Mouse (Mus musculus) lung, embryonic 14.5 days (tissue): ENCODE results near the gene Cacnb4. TPM values are rescaled to one million over a fixed set of nuclear protein-coding genes. Genes with fewer than 3 reads are reported as not detected.

ENCODE experiments used
- ATAC-seq: fragments of 200-750 bp; cut with Nextera tagmentation; 2 replicates; pipeline ENCODE4 v1.8.0; 2017; ENCODE audit warnings: mild to moderate bottlenecking, moderate TSS enrichment, moderate library complexity; ENCODE audit not compliant: insufficient read depth
- DNase-seq: peaks from one replicate; pipeline ENCODE4 v3.0.0-alpha.2; 2015
- H3K27ac ChIP-seq: fragments of 300-500 bp; sonication (generic); 2 replicates; pipeline ENCODE4 v1.5.1; 2014; ENCODE audit warnings: low read depth, mild to moderate bottlenecking, moderate library complexity
- H3K27me3 ChIP-seq: fragments of 300-500 bp; sonication (generic); 2 replicates; pipeline ENCODE4 v1.6.1; 2014; ENCODE audit warnings: low read length, control low read depth; ENCODE audit not compliant: insufficient read depth
- H3K36me3 ChIP-seq: fragments of 300-500 bp; sonication (generic); 2 replicates; pipeline ENCODE4 v1.6.1; 2014; ENCODE audit warnings: control low read depth; ENCODE audit not compliant: insufficient read depth
- H3K4me1 ChIP-seq: fragments of 300-500 bp; sonication (generic); 2 replicates; pipeline ENCODE4 v1.6.1; 2014; ENCODE audit warnings: antibody characterized with exemption, control low read depth; ENCODE audit not compliant: insufficient read depth
- H3K4me2 ChIP-seq: fragments of 300-500 bp; sonication (generic); 2 replicates; pipeline ENCODE4 v1.6.1; 2014; ENCODE audit warnings: mild to moderate bottlenecking
- H3K4me3 ChIP-seq: fragments of 300-500 bp; sonication (generic); 2 replicates; pipeline ENCODE4 v1.5.1; 2014; ENCODE audit warnings: low read depth, low read length
- H3K9ac ChIP-seq: fragments of 300-500 bp; sonication (generic); 2 replicates; pipeline ENCODE4 v1.6.1; 2014
- H3K9me3 ChIP-seq: fragments of 300-500 bp; sonication (generic); 2 replicates; pipeline ENCODE4 v1.6.1; 2016; ENCODE audit warnings: low read depth, low read length, control low read depth
- CTCF ChIP-seq: IDR thresholded peaks from 2 replicates; pipeline ENCODE4 v1.5.1; 2016; ENCODE audit warnings: antibody characterized with exemption, low read depth
- WGBS: fragments of 180-500 bp; shearing (Covaris S2); extraction: QIAGEN DNeasy Blood & Tissue Kit; methylation state at CpG from one replicate; pipeline ENCODE4 v1.1.7; 2014; 5-methylcytosine and 5-hydroxymethylcytosine counted together
- polyA plus RNA-seq: library from polyadenylated mRNA; unstranded; fragments of >200 nt; fragmentation: Nextera tagmentation; extraction: Ambion mirVana; gene quantifications from 2 replicates; pipeline ENCODE4 v1.2.1, GENCODE M21; 2014

The Cacnb4 gene
- polyA plus RNA-seq, 1 experiment from 2014 or later, result 0.39 TPM

DNA sequence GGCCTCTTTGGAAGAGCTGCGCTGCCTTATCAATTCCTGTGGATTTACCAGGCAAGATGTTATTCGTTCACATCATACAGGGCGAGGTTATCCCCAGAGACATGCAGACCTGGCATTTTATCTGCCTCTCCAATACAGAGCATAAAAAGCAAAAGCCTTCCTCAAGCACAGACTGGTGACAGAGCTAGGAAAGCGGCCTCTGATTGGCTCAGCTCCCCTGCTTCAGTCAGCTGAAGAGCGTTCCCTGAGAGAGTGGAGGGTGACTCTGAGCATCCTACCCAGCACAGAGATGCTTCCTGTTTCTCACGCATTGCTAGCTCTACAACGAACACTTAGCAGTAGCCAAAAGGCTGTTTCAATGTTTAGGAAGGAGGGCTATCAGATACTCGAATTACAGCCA, 118.2 kb downstream of the Cacnb4 start:
- ATAC-seq (peak; percentile 58; the same call in 1 of the 2 replicates), DNase-seq (peak; percentile 22)
- no peaks in the 10 kb centered on the region for H3K9me3 ChIP-seq
- H3K27me3 ChIP-seq, result no peaks in the 10 kb centered on the region
- H3K9ac ChIP-seq, result no peak overlapping the region
- no peaks in the 10 kb centered on the region for H3K36me3 ChIP-seq
- H3K4me3 ChIP-seq, result no peak overlapping the region
- TF ChIP-seq CTCF, result no peak
- WGBS, result 41% methylated on average over 8 of the region's 8 CpGs
- H3K4me2 ChIP-seq, result no peak overlapping the region
- H3K27ac ChIP-seq, result no peak overlapping the region
- H3K4me1 ChIP-seq, result no peaks in the 10 kb centered on the region

DNA sequence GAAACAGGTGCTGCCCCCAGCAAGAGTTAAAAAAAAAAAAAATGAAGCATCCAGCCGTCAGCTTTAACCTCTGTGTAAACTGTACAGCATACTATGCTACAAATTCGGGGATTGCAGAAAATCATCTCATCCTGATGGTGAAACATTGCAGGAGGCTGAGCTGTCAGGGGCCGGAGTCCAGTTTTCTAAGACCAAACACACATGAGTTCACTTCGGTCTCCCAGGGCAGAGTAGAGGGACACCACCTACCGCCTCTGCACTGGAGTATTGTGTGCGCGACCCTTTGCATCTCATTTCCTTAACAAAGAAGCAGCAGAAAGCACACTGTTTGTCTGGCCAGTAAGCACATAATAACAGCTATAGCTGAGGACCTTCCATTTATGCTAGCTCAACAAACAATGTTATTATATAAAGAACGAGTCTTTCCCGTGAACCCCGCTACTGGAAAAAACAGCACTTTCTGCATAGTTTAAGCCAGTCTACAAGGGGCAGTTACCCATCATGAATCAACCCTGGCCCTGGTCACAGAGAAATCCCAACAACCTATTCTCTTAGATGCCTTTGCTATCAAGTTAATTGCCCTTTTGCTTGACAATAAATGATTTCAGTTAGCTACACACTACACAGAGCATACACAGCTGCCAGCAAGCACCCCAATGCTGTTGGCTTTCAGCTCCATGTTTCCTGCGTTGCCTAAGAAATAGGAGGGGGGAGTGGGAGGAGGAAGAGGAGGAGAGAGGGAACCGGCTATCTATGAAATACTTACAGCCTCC, 118.9 kb downstream of the Cacnb4 start:
- Histone ChIP-seq H3K4me1 (no peaks in the 10 kb centered on the region), H3K36me3 (no peaks in the 10 kb centered on the region), H3K27ac (no peak overlapping the region), H3K9me3 (no peaks in the 10 kb centered on the region), H3K4me2 (no peak overlapping the region), H3K4me3 (no peak overlapping the region), H3K9ac (no peak overlapping the region), H3K27me3 (no peaks in the 10 kb centered on the region)
- WGBS, result 74% methylated on average over 12 of the region's 12 CpGs
- DNase-seq, result no peak
- no peak for TF ChIP-seq CTCF
- ATAC-seq, result no peak

DNA sequence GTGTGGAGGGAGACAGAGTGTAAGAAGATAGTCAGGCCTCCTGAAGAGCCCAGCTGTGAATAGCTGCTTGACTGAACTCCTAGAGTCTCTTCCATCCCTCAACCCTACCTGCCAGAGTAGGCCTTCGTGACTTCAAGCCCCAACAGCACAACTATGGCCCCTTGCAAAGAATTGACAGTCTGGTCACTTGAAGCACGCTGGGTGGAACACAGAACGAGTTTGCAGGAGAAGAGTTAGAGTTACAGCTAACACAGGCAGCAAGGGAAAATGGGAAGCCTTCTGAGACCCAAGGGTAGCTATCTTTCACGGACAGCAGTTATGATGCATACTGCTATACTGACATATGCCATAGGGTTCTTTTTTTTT, 119.7 kb downstream of the Cacnb4 start:
- 80% methylated on average over 4 of the region's 4 CpGs for WGBS
- DNase-seq, result no peak
- no peak for TF ChIP-seq CTCF
- H3K4me3 ChIP-seq, result no peak overlapping the region
- H3K36me3 ChIP-seq, result no peaks in the 10 kb centered on the region
- no peak overlapping the region for H3K4me2 ChIP-seq
- H3K27me3 ChIP-seq, result no peaks in the 10 kb centered on the region
- H3K4me1 ChIP-seq, result no peaks in the 10 kb centered on the region
- H3K27ac ChIP-seq, result no peak overlapping the region
- no peak overlapping the region for H3K9ac ChIP-seq
- ATAC-seq, result no peak
- H3K9me3 ChIP-seq, result no peaks in the 10 kb centered on the region

DNA sequence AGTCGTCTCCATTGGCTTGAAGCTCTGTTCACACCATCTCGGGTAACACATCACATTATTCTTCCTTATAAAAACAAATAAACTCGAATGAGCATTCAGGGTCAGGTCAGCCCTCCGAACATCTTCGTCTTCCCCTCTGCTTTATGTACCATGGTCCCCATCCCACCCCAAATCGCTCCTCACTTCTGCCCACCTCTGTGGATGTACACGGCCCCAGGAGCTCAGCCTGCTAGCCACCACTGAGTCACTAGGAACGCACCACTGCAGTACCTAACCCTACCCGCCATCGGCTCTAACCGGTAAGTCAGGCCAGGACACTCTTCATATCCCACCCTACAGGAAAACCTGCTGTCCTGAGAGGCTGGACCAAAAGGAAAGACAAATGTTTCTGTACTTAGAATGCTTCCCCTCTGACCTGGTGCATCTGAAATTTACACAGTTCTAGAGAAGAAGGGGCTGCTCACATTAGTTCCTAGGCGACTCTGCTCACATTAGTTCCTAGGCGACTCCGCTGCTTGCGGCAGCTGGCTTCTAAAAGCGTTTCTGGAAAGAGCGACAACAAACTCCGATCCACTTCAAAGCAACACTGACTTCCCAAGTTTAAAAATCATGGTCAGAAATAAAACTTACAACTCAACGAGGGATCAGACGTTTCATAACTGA, 120.2 kb downstream of the Cacnb4 start:
- Histone ChIP-seq H3K4me2 (no peak overlapping the region), H3K27me3 (no peaks in the 10 kb centered on the region), H3K9me3 (no peaks in the 10 kb centered on the region), H3K9ac (no peak overlapping the region), H3K4me3 (no peak overlapping the region), H3K27ac (no peak overlapping the region), H3K4me1 (no peaks in the 10 kb centered on the region), H3K36me3 (no peaks in the 10 kb centered on the region)
- DNase-seq (no peak), ATAC-seq (no peak)
- no peak for TF ChIP-seq CTCF
- 55% methylated on average over 20 of the region's 20 CpGs for WGBS

DNA sequence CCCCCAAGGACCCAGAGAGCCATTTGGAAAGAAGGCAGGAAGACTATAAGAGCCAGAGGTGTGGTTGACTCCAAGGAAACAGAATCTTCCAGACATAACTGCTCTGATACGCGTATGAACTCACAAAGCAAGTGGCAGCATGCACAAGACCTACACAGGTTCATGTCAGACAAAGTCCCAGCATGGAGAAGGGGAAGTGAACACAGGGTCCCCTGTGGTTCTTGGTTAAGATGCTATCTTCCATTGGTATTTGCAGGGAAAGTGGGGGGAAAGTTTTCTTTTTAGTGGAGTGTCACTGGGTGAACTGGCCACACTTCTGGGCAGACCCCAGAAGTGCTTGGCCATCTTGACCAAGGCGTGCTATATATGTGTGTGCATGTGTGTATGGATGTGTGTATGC, 128.2 kb downstream of the Cacnb4 start:
- Histone ChIP-seq H3K9ac (no peak overlapping the region), H3K9me3 (no peaks in the 10 kb centered on the region), H3K4me3 (no peak overlapping the region), H3K4me1 (no peaks in the 10 kb centered on the region), H3K36me3 (no peaks in the 10 kb centered on the region), H3K27me3 (no peaks in the 10 kb centered on the region), H3K4me2 (no peak overlapping the region), H3K27ac (no peak overlapping the region)
- 88% methylated on average over 3 of the region's 3 CpGs for WGBS
- ATAC-seq (no peak), DNase-seq (no peak)
- TF ChIP-seq CTCF, result no peak

DNA sequence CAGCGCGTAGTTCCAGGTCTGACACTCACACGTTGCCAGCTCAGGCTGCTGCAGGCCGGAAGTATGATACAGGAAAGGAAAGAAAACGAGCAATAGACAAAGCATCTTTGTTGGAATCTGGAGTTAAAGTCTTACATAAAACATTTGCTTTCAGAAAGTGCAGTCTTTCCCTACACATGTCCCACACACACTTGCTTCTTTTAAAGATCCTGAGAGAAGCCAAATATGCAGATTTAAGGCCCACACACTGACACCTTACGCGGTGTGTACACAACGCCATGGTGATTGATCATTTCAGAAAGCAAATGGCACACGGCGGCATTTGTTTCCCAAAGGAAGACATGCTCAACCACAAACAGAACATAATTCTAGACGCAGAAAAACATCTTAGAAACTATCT, 129.3 kb downstream of the Cacnb4 start:
- no peaks in the 10 kb centered on the region for H3K9me3 ChIP-seq
- no peak for ATAC-seq
- H3K4me3 ChIP-seq, result no peak overlapping the region
- no peak overlapping the region for H3K4me2 ChIP-seq
- H3K27me3 ChIP-seq, result no peaks in the 10 kb centered on the region
- H3K27ac ChIP-seq, result no peak overlapping the region
- no peaks in the 10 kb centered on the region for H3K36me3 ChIP-seq
- no peak for TF ChIP-seq CTCF
- DNase-seq, result no peak
- 80% methylated on average over 11 of the region's 11 CpGs for WGBS
- no peak overlapping the region for H3K9ac ChIP-seq
- H3K4me1 ChIP-seq, result no peaks in the 10 kb centered on the region

DNA sequence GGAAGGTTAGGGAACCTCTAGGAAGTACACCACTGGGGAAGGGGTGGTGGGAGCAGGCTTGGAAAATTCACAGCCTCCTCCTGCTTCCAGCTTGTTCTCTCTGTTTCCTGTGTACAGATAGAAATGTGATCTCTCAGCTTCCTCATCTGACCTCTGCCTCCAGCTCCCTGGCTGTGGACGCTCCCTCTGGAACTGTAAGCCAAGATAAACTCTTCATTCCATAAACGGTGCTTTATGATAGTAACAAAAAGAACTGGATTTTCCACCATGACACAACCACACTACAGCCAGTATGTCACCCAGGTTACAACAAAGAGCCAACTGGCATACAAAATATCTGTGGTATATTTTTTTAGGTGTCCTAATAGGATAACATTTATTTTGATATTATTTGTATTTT, 132.1 kb downstream of the Cacnb4 start:
- Histone ChIP-seq H3K36me3 (no peaks in the 10 kb centered on the region), H3K4me1 (no peaks in the 10 kb centered on the region), H3K27ac (no peak overlapping the region), H3K4me3 (no peak overlapping the region), H3K4me2 (no peak overlapping the region), H3K27me3 (no peaks in the 10 kb centered on the region), H3K9me3 (no peaks in the 10 kb centered on the region), H3K9ac (no peak overlapping the region)
- ATAC-seq, result no peak
- DNase-seq, result no peak
- TF ChIP-seq CTCF, result no peak
- WGBS, result 53% methylated on average over 2 of the region's 2 CpGs
